Mouse (Mus musculus) kidney, embryonic 14.5 days (tissue): ENCODE data around the gene Olfr527. TPM values are rescaled to one million over a fixed set of nuclear protein-coding genes. Genes with fewer than 3 reads are reported as not detected.

Experiments used
- ATAC-seq: fragments of 200-750 bp; cut with Nextera tagmentation; 2 replicates; pipeline ENCODE4 v1.8.0; 2017; ENCODE audit warnings: moderate number of reproducible peaks, mild to moderate bottlenecking, moderate TSS enrichment, moderate library complexity; ENCODE audit not compliant: low FRiP score, low TSS enrichment
- H3K27ac ChIP-seq: fragments of 300-500 bp; sonication (generic); 2 replicates; pipeline ENCODE4 v1.5.1; 2014; ENCODE audit warnings: low read depth, mild to moderate bottlenecking, low read length, moderate library complexity, mixed read lengths
- H3K27me3 ChIP-seq: fragments of 300-500 bp; sonication (generic); 2 replicates; pipeline ENCODE4 v1.6.1; 2014; ENCODE audit warnings: mild to moderate bottlenecking, low read length; ENCODE audit not compliant: control insufficient read depth, insufficient read depth
- H3K36me3 ChIP-seq: fragments of 300-500 bp; sonication (generic); 2 replicates; pipeline ENCODE4 v1.6.1; 2014; ENCODE audit warnings: low read length, mixed read lengths; ENCODE audit not compliant: control insufficient read depth, insufficient read depth
- H3K4me1 ChIP-seq: fragments of 300-500 bp; sonication (generic); 2 replicates; pipeline ENCODE4 v1.6.1; 2014; ENCODE audit warnings: low read length, mixed read lengths; ENCODE audit not compliant: control insufficient read depth, insufficient read depth
- H3K4me2 ChIP-seq: fragments of 300-500 bp; sonication (generic); replicated peaks from 2 replicates; pipeline ENCODE4 v1.6.1; 2014; ENCODE audit warnings: low read depth, mild to moderate bottlenecking, low read length
- H3K4me3 ChIP-seq: fragments of 300-500 bp; sonication (generic); 2 replicates; pipeline ENCODE4 v1.5.1; 2014; ENCODE audit warnings: mild to moderate bottlenecking, low read length
- H3K9ac ChIP-seq: fragments of 300-500 bp; sonication (generic); 2 replicates; pipeline ENCODE4 v1.6.1; 2014; ENCODE audit warnings: low read depth, mild to moderate bottlenecking, low read length, moderate library complexity
- H3K9me3 ChIP-seq: fragments of 300-500 bp; sonication (generic); 2 replicates; pipeline ENCODE4 v1.6.1; 2016; ENCODE audit warnings: low read length; ENCODE audit not compliant: control insufficient read depth
- WGBS: fragments of 180-500 bp; shearing (Covaris S2); extraction: QIAGEN DNeasy Blood & Tissue Kit; methylation state at CpG from one replicate; pipeline ENCODE4 v1.1.7; 2014; 5-methylcytosine and 5-hydroxymethylcytosine counted together
- polyA plus RNA-seq: library from polyadenylated mRNA; unstranded; fragments of >200 nt; fragmentation: Nextera tagmentation; extraction: Ambion mirVana; gene quantifications from 2 replicates; pipeline ENCODE4 v1.2.1, GENCODE M21; 2014

Olfr527 gene
- polyA plus RNA-seq, 1 experiment from 2014 or later = not detected

DNA sequence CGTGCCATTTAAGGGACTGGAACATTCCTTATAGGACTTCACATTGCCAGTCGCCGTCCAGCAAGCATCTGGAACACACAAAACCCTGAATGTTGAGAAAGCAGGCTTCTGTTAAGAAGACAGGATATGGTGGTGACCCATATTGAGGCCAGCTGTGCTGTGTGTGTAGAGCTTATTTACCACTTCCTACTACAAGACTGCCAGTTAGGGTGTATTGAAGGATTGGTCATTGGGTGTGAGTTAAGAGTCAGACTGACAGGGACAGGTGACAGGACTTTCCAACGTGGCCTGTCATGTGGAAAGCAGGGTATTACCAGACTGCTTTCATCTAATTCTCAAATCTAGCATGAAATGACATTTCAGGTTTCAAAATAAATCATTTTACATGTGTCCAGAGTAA, 40.5 kb downstream of the Olfr527 start:
- Histone ChIP-seq H3K4me2 (no peak overlapping the region), H3K9me3 (no peaks in the 10 kb centered on the region), H3K9ac (no peak overlapping the region), H3K27me3 (no peaks in the 10 kb centered on the region), H3K4me3 (no peak overlapping the region), H3K36me3 (no peaks in the 10 kb centered on the region), H3K27ac (no peak overlapping the region), H3K4me1 (no peaks in the 10 kb centered on the region)
- 79% methylated on average over 4 of the region's 4 CpGs for WGBS
- no peak for ATAC-seq

GRCm38 (mm10) chr7:140376231-140376630, 42.4 kb downstream of the Olfr527 start, which contains the start of gene Olfr530:
Gene Olfr530 (minus strand): TSS chr7:140376331.
- no peaks in the 10 kb centered on the region for H3K36me3 ChIP-seq
- H3K4me1 ChIP-seq = no peaks in the 10 kb centered on the region
- no peak within 1 kb of the TSS for H3K4me2 ChIP-seq
- no peak for ATAC-seq
- no peak within 1 kb of the TSS for H3K4me3 ChIP-seq
- H3K9me3 ChIP-seq = no peaks in the 10 kb centered on the region
- no peak within 1 kb of the TSS for H3K27ac ChIP-seq
- 17% methylated on average over 1 of the region's 1 CpGs for WGBS
- no peak within 1 kb of the TSS for H3K9ac ChIP-seq
- H3K27me3 ChIP-seq = no peaks in the 10 kb centered on the region

DNA sequence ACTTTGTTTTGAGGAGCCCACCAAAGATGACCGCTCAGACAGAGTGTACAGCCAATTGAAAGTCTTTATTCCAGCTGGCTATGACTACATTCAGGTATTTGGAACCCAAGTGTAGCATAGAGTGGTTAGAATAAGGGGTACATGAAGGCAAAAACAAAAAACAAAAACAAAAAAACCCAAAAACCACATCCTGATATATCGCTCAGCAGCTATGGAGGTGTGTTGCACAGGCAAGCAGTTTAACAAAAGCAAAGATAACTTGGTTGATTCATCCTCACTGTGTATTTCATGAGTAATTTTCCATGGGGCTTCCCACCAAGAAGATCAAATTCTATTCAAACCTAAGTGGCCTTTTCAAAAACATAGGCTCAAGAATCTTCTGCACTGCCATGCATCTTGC, 43.1 kb downstream of the Olfr527 start:
- Histone ChIP-seq H3K4me3 (no peak overlapping the region), H3K4me1 (no peaks in the 10 kb centered on the region), H3K27me3 (no peaks in the 10 kb centered on the region), H3K9me3 (no peaks in the 10 kb centered on the region), H3K4me2 (no peak overlapping the region), H3K36me3 (no peaks in the 10 kb centered on the region), H3K9ac (no peak overlapping the region), H3K27ac (no peak overlapping the region)
- ATAC-seq = no peak
- 97% methylated on average over 2 of the region's 2 CpGs for WGBS

Other genes with a start within 250 kb of the Olfr527 start
- 0.38 TPM in 1 of 2 replicates, not detected in the other for gene Prap1, start 240.6 kb upstream of the Olfr527 start, polyA plus RNA-seq
- gene Fuom, start 231.6 kb upstream of the Olfr527 start, polyA plus RNA-seq = 32.4 and 36.2 TPM in 2 replicates
- 20.7 and 24.8 TPM in 2 replicates for gene Paox, start 218.2 kb upstream of the Olfr527 start, polyA plus RNA-seq
- gene Echs1, start 217.5 kb upstream of the Olfr527 start, polyA plus RNA-seq = 186 and 199 TPM in 2 replicates
- 25.9 and 30.8 TPM in 2 replicates for gene Mtg1, start 196.5 kb upstream of the Olfr527 start, polyA plus RNA-seq
- gene Sprn, start 179.1 kb upstream of the Olfr527 start, polyA plus RNA-seq = 0.13 and 0.14 TPM in 2 replicates
- gene Olfr522, start 169.3 kb upstream of the Olfr527 start, polyA plus RNA-seq = not detected in 2 replicates
- not detected in 2 replicates for gene Olfr523, start 160.8 kb upstream of the Olfr527 start, polyA plus RNA-seq
- gene Olfr524, start 128.1 kb upstream of the Olfr527 start, polyA plus RNA-seq = not detected in 2 replicates
- gene Cd163l1, start 115.8 kb upstream of the Olfr527 start, polyA plus RNA-seq = not detected in 2 replicates
- gene 5830411N06Rik, start 86.7 kb upstream of the Olfr527 start, polyA plus RNA-seq = not detected in 2 replicates
- not detected in 2 replicates for gene Olfr525, start 13.2 kb upstream of the Olfr527 start, polyA plus RNA-seq
- gene Olfr60, start 27.7 kb downstream of the Olfr527 start, polyA plus RNA-seq = not detected in 2 replicates
- gene Olfr530, start 42.3 kb downstream of the Olfr527 start, polyA plus RNA-seq = not detected in 2 replicates
- gene Olfr531, start 68.9 kb downstream of the Olfr527 start, polyA plus RNA-seq = not detected in 2 replicates
- not detected in 2 replicates for gene Olfr532, start 87.6 kb downstream of the Olfr527 start, polyA plus RNA-seq
- gene Olfr533, start 129.4 kb downstream of the Olfr527 start, polyA plus RNA-seq = not detected in 2 replicates
- not detected in 2 replicates for gene Olfr535, start 150.2 kb downstream of the Olfr527 start, polyA plus RNA-seq
- gene Olfr536, start 173.4 kb downstream of the Olfr527 start, polyA plus RNA-seq = not detected in 2 replicates
- gene Olfr538, start 233.9 kb downstream of the Olfr527 start, polyA plus RNA-seq = not detected in 2 replicates